Mouse (Mus musculus) gastrocnemius, postnatal 25 days (tissue): Measurements from ENCODE around the gene Rnf5. TPM values are rescaled to one million over a fixed set of nuclear protein-coding genes. Genes with fewer than 3 reads are reported as not detected.

Source experiments
- total RNA-seq, 2 experiments: library from RNA; stranded (reverse); gene quantifications; 1 replicate in 1 of 2; 2 replicates in 1 of 2; pipeline ENCODE4 v1.2.3; 2021

The Rnf5 gene
- total RNA-seq, 2 experiments from 2014 or later = 16.4 to 19.2 TPM

Other genes starting within 250 kb of the Rnf5 start
- gene Btnl2, start 248.9 kb downstream of the Rnf5 start, total RNA-seq = under 1 TPM; 0.31 to 0.43 TPM
- not detected for gene Btnl1, start 226.6 kb downstream of the Rnf5 start, total RNA-seq
- gene BC051142, start 204.9 kb downstream of the Rnf5 start, total RNA-seq = not detected
- not detected for gene Btnl4, start 126.4 kb downstream of the Rnf5 start, total RNA-seq
- not detected for gene Btnl6, start 86.3 kb downstream of the Rnf5 start, total RNA-seq
- gene Notch4, start 39.4 kb downstream of the Rnf5 start, total RNA-seq = 10 to 100 TPM; 11.3 to 12.4 TPM
- gene Gpsm3, start 13.9 kb downstream of the Rnf5 start, total RNA-seq = 1 to 10 TPM; 2.3 to 2.6 TPM
- 10 to 100 TPM; 12.1 to 13.6 TPM for gene Pbx2, start 12.4 kb downstream of the Rnf5 start, total RNA-seq
- gene Ager, start 5.8 kb downstream of the Rnf5 start, total RNA-seq = under 1 TPM in 1 of 2 experiments, not detected in 1; 0.24 TPM
- 10 to 100 TPM; 53.6 to 56.9 TPM for gene Agpat1, start 572 bp upstream of the Rnf5 start, total RNA-seq
- gene Egfl8, start 12.3 kb upstream of the Rnf5 start, total RNA-seq = 1 to 10 TPM; 2.8 to 3.1 TPM
- gene Ppt2, start 24.8 kb upstream of the Rnf5 start, total RNA-seq = 10 to 100 TPM; 37.2 to 43.0 TPM
- gene Prrt1, start 25.8 kb upstream of the Rnf5 start, total RNA-seq = 1 to 10 TPM in 1 of 2 experiments, under 1 TPM in 1; 0.35 to 1.5 TPM
- 1 to 10 TPM; 5.9 to 7.0 TPM for gene Fkbpl, start 41.1 kb upstream of the Rnf5 start, total RNA-seq
- gene Atf6b, start 43.5 kb upstream of the Rnf5 start, total RNA-seq = 1 to 10 TPM; 7.1 to 7.2 TPM
- gene Tnxb, start 66.8 kb upstream of the Rnf5 start, total RNA-seq = 10 to 100 TPM; 38.3 to 50.5 TPM
- gene C4b, start 140.2 kb upstream of the Rnf5 start, total RNA-seq = 10 to 100 TPM in 1 of 2 experiments, 1 to 10 TPM in 1; 1.1 to 22.1 TPM
- under 1 TPM in 1 of 2 experiments, not detected in 1; 0.16 TPM for gene Cyp21a1, start 200.9 kb upstream of the Rnf5 start, total RNA-seq
- gene Stk19, start 233.3 kb upstream of the Rnf5 start, total RNA-seq = 1 to 10 TPM; 7.0 to 7.2 TPM
- 10 to 100 TPM in 1 of 2 experiments, 1 to 10 TPM in 1; 7.6 to 10.5 TPM for gene Dxo, start 233.3 kb upstream of the Rnf5 start, total RNA-seq
- gene Skiv2l, start 246.5 kb upstream of the Rnf5 start, total RNA-seq = 10 to 100 TPM; 18.0 to 18.9 TPM
- gene Nelfe, start 246.7 kb upstream of the Rnf5 start, total RNA-seq = 1 to 10 TPM; 7.7 to 8.9 TPM